In genomic region chr1:52799772-52800171, GRCm38 (mm10) we compare ENCODE assay signal across 10 mouse cellular contexts. TPM values are rescaled to one million over a fixed set of nuclear protein-coding genes. Genes with fewer than 3 reads are reported as not detected.
DNase-seq lines count a peak whose midpoint lies in the region; ATAC-seq and TF ChIP-seq lines count a peak whose summit lies in the region.
"Had no signal": no experiment of that assay in that cellular context is flagged by ENCODE, and none has a peak within 500 bp of the region (broad histone marks: within the 10 kb centered on the region; RNA-seq: fewer than 3 reads in every experiment).

No protein-coding gene starts in this region.

- peaks cover 22% of the 10 kb centered on the region for H3K4me1 ChIP-seq in kidney, postnatal 0 days (replicated peaks; ENCODE audit: insufficient read depth, low read length)
- peaks cover 92% of the 10 kb centered on the region for H3K4me1 ChIP-seq in megakaryocyte, embryonic 14.5 days

- ATAC-seq in kidney, postnatal 0 days (replicated peaks; ENCODE audit: low FRiP score, low read depth): 0 out of 2 replicates have a peak, but pooled peaks have one; percentile 21
- ATAC-seq: midbrain, embryonic 16.5 days had no signal

- peak overlapping the region; percentile 51 for H3K27ac ChIP-seq in kidney, postnatal 0 days

- peak; percentile 54 for DNase-seq in cerebellum, adult 9-10 months
- DNase-seq in cerebellum, adult 11-12 months: no peak
- DNase-seq in kidney, postnatal 0 days (ENCODE audit: low spot score): no peak
- DNase-seq in kidney, postnatal 4 days: no peak
- DNase-seq in MN1 (ENCODE audit: low spot score): peak; percentile 72
- DNase-seq in gastrocnemius, postnatal 10 days: no peak
- DNase-seq in adrenal gland, adult 8-10 months: no peak
- DNase-seq: retina, postnatal 1 day had no signal

- H3K4me3 ChIP-seq in kidney, postnatal 0 days (replicated peaks; ENCODE audit: low read depth, low read length): no peak overlapping the region
- peak overlapping the region; percentile 85 for H3K4me3 ChIP-seq in megakaryocyte, embryonic 14.5 days (replicated peaks)

- TF ChIP-seq CTCF in kidney, postnatal 0 days (IDR thresholded peaks at IDR 0.05; ENCODE audit: low read depth): no peak

- no peaks in the 10 kb centered on the region for H3K27me3 ChIP-seq in kidney, postnatal 0 days (ENCODE audit: insufficient read depth, low read length)
- no peaks in the 10 kb centered on the region for H3K27me3 ChIP-seq in megakaryocyte, embryonic 14.5 days (replicated peaks)

- H3K36me3 ChIP-seq in kidney, postnatal 0 days (ENCODE audit: insufficient read depth, low read length): no peaks in the 10 kb centered on the region
- peaks cover 64% of the 10 kb centered on the region for H3K36me3 ChIP-seq in megakaryocyte, embryonic 14.5 days (replicated peaks; ENCODE audit: low read length)

- H3K9me3 ChIP-seq in kidney, postnatal 0 days (replicated peaks; ENCODE audit: low read length): no peaks in the 10 kb centered on the region
- H3K9me3 ChIP-seq in megakaryocyte, embryonic 14.5 days: no peaks in the 10 kb centered on the region

- no peak overlapping the region for H3K9ac ChIP-seq in kidney, postnatal 0 days (ENCODE audit: low read depth, low read length)

- H3K4me2 ChIP-seq in kidney, postnatal 0 days (ENCODE audit: low read length): no peak overlapping the region

- 45% methylated on average over 5 of the region's 5 CpGs for WGBS in kidney, postnatal 0 days

RNA-seq across cellular contexts. Expression of gene Inpp1, which starts 17.7 kb away (rescaled TPM):
- 16.3 and 16.9 TPM in 2 replicates for polyA plus RNA-seq in kidney, postnatal 0 days (2015; fragmentation: Nextera tagmentation; extraction: Ambion mirVana)
- 0.93 and 1.6 TPM in 2 replicates for polyA plus RNA-seq in megakaryocyte, embryonic 14.5 days (2012; ENCODE audit: insufficient read depth, low replicate concordance)
- total RNA-seq in gastrocnemius, postnatal 10 days (2021): 10 to 100 TPM in 1 of 2 experiments, 1 to 10 TPM in 1; 9.8 to 10.1 TPM
- total RNA-seq in adrenal gland, adult 8-10 months (2022): 10 to 100 TPM; 17.1 to 24.0 (median 21.0) TPM

RNA-seq across cellular contexts. Expression of gene Hibch, which starts 45.0 kb away (rescaled TPM):
- polyA plus RNA-seq in kidney, postnatal 0 days (2015; fragmentation: Nextera tagmentation; extraction: Ambion mirVana): 29.4 and 30.7 TPM in 2 replicates
- 3.2 TPM in 1 of 2 replicates, not detected in the other for polyA plus RNA-seq in megakaryocyte, embryonic 14.5 days (2012; ENCODE audit: insufficient read depth, low replicate concordance)
- total RNA-seq in gastrocnemius, postnatal 10 days (2021): 10 to 100 TPM; 29.2 to 35.5 TPM
- 10 to 100 TPM; 60.7 to 75.4 (median 64.0) TPM for total RNA-seq in adrenal gland, adult 8-10 months (2022)

Comparison
In these comparisons a context has a peak if more than half of its experiments do, and no peak if none do; other contexts are left out.
1. DNase-seq: peak in cerebellum, adult 9-10 months (single experiment) and MN1 (single experiment); none in cerebellum, adult 11-12 months (single experiment), kidney, postnatal 0 days (single experiment), kidney, postnatal 4 days (0 of 2), gastrocnemius, postnatal 10 days (single experiment) and adrenal gland, adult 8-10 months (single experiment).